8 mouse cellular contexts compared by ENCODE assay signal in the genomic region with DNA sequence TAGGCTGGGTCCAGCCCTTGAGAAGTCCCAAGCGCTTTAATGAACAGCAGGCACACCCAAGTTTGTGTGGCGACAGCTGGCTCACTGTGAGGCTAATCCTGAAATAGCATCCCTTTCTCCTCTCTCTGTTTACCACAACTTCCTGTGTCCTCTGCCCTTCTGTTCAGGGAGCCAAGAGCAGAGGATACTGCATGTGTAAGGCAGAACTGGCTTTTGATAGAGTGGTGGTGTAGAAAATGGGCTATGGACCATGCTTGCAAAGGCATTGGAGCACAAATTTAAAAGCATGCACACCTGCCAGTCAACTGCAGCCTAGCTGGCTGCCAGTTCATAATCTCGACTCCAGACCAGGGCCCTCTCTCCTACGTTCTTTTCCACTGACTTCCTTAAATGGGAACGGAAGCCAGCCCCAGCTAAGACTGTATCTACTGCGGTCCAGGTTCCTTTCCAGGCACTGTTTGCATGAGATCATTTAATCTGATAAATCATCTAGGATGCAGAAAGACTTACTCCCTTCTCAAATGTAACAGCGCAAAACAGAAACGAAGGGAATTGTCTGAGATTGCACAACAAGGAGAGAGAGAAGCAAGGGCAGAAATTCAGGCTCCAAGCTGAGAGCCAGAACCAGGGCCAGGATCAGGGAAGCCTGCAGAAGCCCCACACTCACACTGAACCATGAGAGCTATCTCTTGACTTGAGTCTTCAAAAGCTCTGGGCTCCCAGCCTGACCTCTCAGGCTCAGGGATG.
DNase-seq lines count a peak whose midpoint lies in the region; ATAC-seq and TF ChIP-seq lines count a peak whose summit lies in the region.

No protein-coding gene starts in this region.

- TF ChIP-seq CTCF in stomach, postnatal 0 days (IDR thresholded peaks at IDR 0.05; ENCODE audit: low read depth): no peak

- H3K27me3 ChIP-seq in heart, embryonic 10.5 days (ENCODE audit: insufficient read depth, poor library complexity, severe bottlenecking): no peaks in the 10 kb centered on the region
- no peaks in the 10 kb centered on the region for H3K27me3 ChIP-seq in stomach, postnatal 0 days (ENCODE audit: control insufficient read depth, insufficient read depth, low read length)
- H3K27me3 ChIP-seq in liver, embryonic 11.5 days (replicated peaks; ENCODE audit: control insufficient read depth, insufficient read depth, low read length): no peaks in the 10 kb centered on the region

- H3K36me3 ChIP-seq in heart, embryonic 10.5 days: no peaks in the 10 kb centered on the region
- H3K36me3 ChIP-seq in stomach, postnatal 0 days (ENCODE audit: control insufficient read depth, insufficient read depth, low read length): no peaks in the 10 kb centered on the region
- H3K36me3 ChIP-seq in liver, embryonic 11.5 days (ENCODE audit: control insufficient read depth, insufficient read depth, low read length): no peaks in the 10 kb centered on the region

- H3K27ac ChIP-seq in heart, embryonic 10.5 days: peak overlapping the region; percentile 80
- peak overlapping the region; percentile 65 for H3K27ac ChIP-seq in stomach, postnatal 0 days (replicated peaks)
- no peak overlapping the region for H3K27ac ChIP-seq in liver, embryonic 11.5 days (ENCODE audit: low read depth, low read length)

- H3K4me3 ChIP-seq in heart, embryonic 10.5 days: no peak overlapping the region
- no peak overlapping the region for H3K4me3 ChIP-seq in stomach, postnatal 0 days (ENCODE audit: low read depth, low read length)
- no peak overlapping the region for H3K4me3 ChIP-seq in liver, embryonic 11.5 days (ENCODE audit: low read depth, low read length)

- H3K9me3 ChIP-seq in heart, embryonic 10.5 days: no peaks in the 10 kb centered on the region
- no peaks in the 10 kb centered on the region for H3K9me3 ChIP-seq in stomach, postnatal 0 days (ENCODE audit: control insufficient read depth, low read length)
- no peaks in the 10 kb centered on the region for H3K9me3 ChIP-seq in liver, embryonic 11.5 days (ENCODE audit: control insufficient read depth, low read length)

- WGBS in heart, embryonic 10.5 days: 41% methylated on average over 8 of the region's 8 CpGs
- 31% methylated on average over 8 of the region's 8 CpGs for WGBS in stomach, postnatal 0 days
- WGBS in liver, embryonic 11.5 days: 43% methylated on average over 8 of the region's 8 CpGs

- H3K4me1 ChIP-seq in heart, embryonic 10.5 days: peaks cover 44% of the 10 kb centered on the region
- peaks cover 2% of the 10 kb centered on the region; the same call in 1 of the 2 replicates for H3K4me1 ChIP-seq in stomach, postnatal 0 days (replicated peaks; ENCODE audit: control insufficient read depth, insufficient read depth)
- no peaks in the 10 kb centered on the region; the same call in 1 of the 2 replicates for H3K4me1 ChIP-seq in liver, embryonic 11.5 days (replicated peaks; ENCODE audit: control insufficient read depth, insufficient read depth, low read length)

- TF ChIP-seq EP300 in stomach, postnatal 0 days (optimal IDR thresholded peaks at IDR 0.05): no peak

- ATAC-seq in stomach, postnatal 0 days (ENCODE audit: low FRiP score, low TSS enrichment): peak; percentile 51; the same call in 1 of the 2 replicates
- no peak for ATAC-seq in liver, embryonic 11.5 days (replicated peaks; ENCODE audit: low FRiP score)

- H3K4me2 ChIP-seq in stomach, postnatal 0 days (replicated peaks; ENCODE audit: low read depth): no peak overlapping the region
- H3K4me2 ChIP-seq in liver, embryonic 11.5 days: no peak overlapping the region; the same call in 1 of the 2 replicates

- DNase-seq in adrenal gland, adult (ENCODE audit: inconsistent age in 2 of 2, low spot score in 1 of 2): peak; percentile 20 to 62
- DNase-seq in adrenal gland, postnatal 25 days: no peak
- DNase-seq in adrenal gland, postnatal 10 days: peak; percentile 30
- no peak for DNase-seq in heart, embryonic 10.5 days (ENCODE audit: low spot score)
- DNase-seq in kidney, postnatal 14 days: peak; percentile 61
- no peak for DNase-seq in stomach, postnatal 0 days (ENCODE audit: low spot score)
- no peak for DNase-seq in liver, embryonic 11.5 days (ENCODE audit: low spot score)
- DNase-seq in thymus, postnatal 25 days: no peak

- H3K9ac ChIP-seq in stomach, postnatal 0 days (ENCODE audit: low read length): no peak overlapping the region
- H3K9ac ChIP-seq in liver, embryonic 11.5 days (ENCODE audit: low read depth, low read length): no peak overlapping the region

Comparison
In these comparisons a context has a peak if more than half of its experiments do, and no peak if none do; other contexts are left out.
1. DNase-seq: peak in adrenal gland, adult (2 of 2), adrenal gland, postnatal 10 days (single experiment) and kidney, postnatal 14 days (single experiment); none in adrenal gland, postnatal 25 days (single experiment), heart, embryonic 10.5 days (single experiment), stomach, postnatal 0 days (single experiment), liver, embryonic 11.5 days (single experiment) and thymus, postnatal 25 days (single experiment).